Mouse (Mus musculus) megakaryocyte, embryonic 14.5 days (primary cell): ENCODE data around the gene Ccni.

ENCODE experiments used
- FLI1 ChIP-seq: IDR thresholded peaks from 2 replicates; pipeline ENCODE4 v1.6.1; 2012; ENCODE audit warnings: low read length, inconsistent platforms, mixed read lengths
- GATA1 ChIP-seq: IDR thresholded peaks from 3 replicates; pipeline ENCODE4 v1.6.1; 2012; ENCODE audit warnings: mixed read lengths, low read length, inconsistent platforms, borderline replicate concordance

- TF ChIP-seq GATA1, result no peak
- TF ChIP-seq FLI1, result no peak
These were observed 1.3 kb upstream of the Ccni start for GRCm38 (mm10) chr5:93207555-93207954.
